Mouse (Mus musculus): ENCODE data around the gene Trpc6. TPM values are rescaled to one million over a fixed set of nuclear protein-coding genes. Genes with fewer than 3 reads are reported as not detected.

The Trpc6 gene
- total RNA-seq (2014; rRNA removed) (0.07 TPM in 1 of 2 replicates, not detected in the other), polyA plus RNA-seq (2012; rRNA removed) (not detected in 2 replicates)

GRCm38 (mm10) chr9:8544041-8544794, at the start of gene Trpc6:
Trpc6 (plus strand) TSS chr9:8544142.
- no peak for DNase-seq (ENCODE audit: extremely low read depth, low read depth, low spot score)
- Histone ChIP-seq H3K4me3 (ENCODE audit: insufficient read depth, low read depth, low read length) (peak within 1 kb of the TSS; percentile 31; the same call in 1 of the 2 replicates), H3K9ac (ENCODE audit: low read depth, low read length) (no peak within 1 kb of the TSS), H3K27ac (replicated peaks; ENCODE audit: insufficient read depth, low read depth, low read length) (no peak within 1 kb of the TSS), H3K79me2 (ENCODE audit: control insufficient read depth, insufficient read depth, low read length) (no peaks in the 10 kb centered on the region), H3K27me3 (ENCODE audit: control insufficient read depth, insufficient read depth, low read length) (peaks cover 8% of the 10 kb centered on the region; the same call in 1 of the 2 replicates), H3K4me1 (ENCODE audit: control insufficient read depth, insufficient read depth, low read length) (no peaks in the 10 kb centered on the region), H3K36me3 (ENCODE audit: control insufficient read depth, insufficient read depth, low read length) (no peaks in the 10 kb centered on the region)
- TF ChIP-seq CTCF (IDR thresholded peaks at IDR 0.05; ENCODE audit: low read depth, low read length), result no peak
- TF ChIP-seq POLR2A (IDR thresholded peaks at IDR 0.05; ENCODE audit: extremely low read depth, insufficient read depth, low read length), result no peak
- WGBS, result 1% methylated on average over 44 of the region's 44 CpGs

GRCm38 (mm10) chr9:8520911-8521310, 23.0 kb upstream of the Trpc6 start:
- TF ChIP-seq POLR2A (IDR thresholded peaks at IDR 0.05; ENCODE audit: extremely low read depth, insufficient read depth, low read length), result no peak
- TF ChIP-seq CTCF (IDR thresholded peaks at IDR 0.05; ENCODE audit: low read depth, low read length), result no peak
- Histone ChIP-seq H3K4me3 (ENCODE audit: insufficient read depth, low read depth, low read length) (no peak overlapping the region), H3K4me1 (ENCODE audit: control insufficient read depth, insufficient read depth, low read length) (no peaks in the 10 kb centered on the region), H3K9ac (ENCODE audit: low read depth, low read length) (no peak overlapping the region), H3K27me3 (ENCODE audit: control insufficient read depth, insufficient read depth, low read length) (no peaks in the 10 kb centered on the region), H3K36me3 (ENCODE audit: control insufficient read depth, insufficient read depth, low read length) (no peaks in the 10 kb centered on the region), H3K79me2 (ENCODE audit: control insufficient read depth, insufficient read depth, low read length) (no peaks in the 10 kb centered on the region), H3K27ac (replicated peaks; ENCODE audit: insufficient read depth, low read depth, low read length) (no peak overlapping the region)
- no peak for DNase-seq (ENCODE audit: extremely low read depth, low read depth, low spot score)

- TF ChIP-seq POLR2A (IDR thresholded peaks at IDR 0.05; ENCODE audit: extremely low read depth, insufficient read depth, low read length) (no peak), CTCF (IDR thresholded peaks at IDR 0.05; ENCODE audit: low read depth, low read length) (no peak)
- Histone ChIP-seq H3K27me3 (ENCODE audit: control insufficient read depth, insufficient read depth, low read length) (no peaks in the 10 kb centered on the region), H3K9ac (ENCODE audit: low read depth, low read length) (no peak overlapping the region), H3K27ac (replicated peaks; ENCODE audit: insufficient read depth, low read depth, low read length) (no peak overlapping the region), H3K36me3 (ENCODE audit: control insufficient read depth, insufficient read depth, low read length) (no peaks in the 10 kb centered on the region), H3K4me3 (ENCODE audit: insufficient read depth, low read depth, low read length) (no peak overlapping the region), H3K79me2 (ENCODE audit: control insufficient read depth, insufficient read depth, low read length) (no peaks in the 10 kb centered on the region), H3K4me1 (ENCODE audit: control insufficient read depth, insufficient read depth, low read length) (no peaks in the 10 kb centered on the region)
- WGBS, result 94% methylated on average over 1 of the region's 1 CpGs
- DNase-seq (ENCODE audit: extremely low read depth, low read depth, low spot score), result no peak
Observed at GRCm38 (mm10) chr9:8533670-8534069, 10.3 kb upstream of the Trpc6 start.

GRCm38 (mm10) chr9:8545236-8545635, 1.3 kb downstream of the Trpc6 start:
- no peaks in the 10 kb centered on the region for H3K4me1 ChIP-seq (ENCODE audit: control insufficient read depth, insufficient read depth, low read length)
- H3K36me3 ChIP-seq (ENCODE audit: control insufficient read depth, insufficient read depth, low read length), result no peaks in the 10 kb centered on the region
- no peak overlapping the region for H3K27ac ChIP-seq (replicated peaks; ENCODE audit: insufficient read depth, low read depth, low read length)
- no peak overlapping the region for H3K9ac ChIP-seq (ENCODE audit: low read depth, low read length)
- no peak overlapping the region for H3K4me3 ChIP-seq (ENCODE audit: insufficient read depth, low read depth, low read length)
- DNase-seq (ENCODE audit: extremely low read depth, low read depth, low spot score), result no peak
- no peak for TF ChIP-seq CTCF (IDR thresholded peaks at IDR 0.05; ENCODE audit: low read depth, low read length)
- TF ChIP-seq POLR2A (IDR thresholded peaks at IDR 0.05; ENCODE audit: extremely low read depth, insufficient read depth, low read length), result no peak
- H3K79me2 ChIP-seq (ENCODE audit: control insufficient read depth, insufficient read depth, low read length), result no peaks in the 10 kb centered on the region
- 63% methylated on average over 2 of the region's 2 CpGs for WGBS
- peaks cover 8% of the 10 kb centered on the region; the same call in 1 of the 2 replicates for H3K27me3 ChIP-seq (ENCODE audit: control insufficient read depth, insufficient read depth, low read length)

- Histone ChIP-seq H3K4me3 (ENCODE audit: insufficient read depth, low read depth, low read length) (no peak overlapping the region), H3K4me1 (ENCODE audit: control insufficient read depth, insufficient read depth, low read length) (no peaks in the 10 kb centered on the region), H3K9ac (ENCODE audit: low read depth, low read length) (no peak overlapping the region), H3K36me3 (ENCODE audit: control insufficient read depth, insufficient read depth, low read length) (no peaks in the 10 kb centered on the region), H3K27me3 (ENCODE audit: control insufficient read depth, insufficient read depth, low read length) (no peaks in the 10 kb centered on the region), H3K27ac (replicated peaks; ENCODE audit: insufficient read depth, low read depth, low read length) (no peak overlapping the region), H3K79me2 (ENCODE audit: control insufficient read depth, insufficient read depth, low read length) (no peaks in the 10 kb centered on the region)
- TF ChIP-seq POLR2A (IDR thresholded peaks at IDR 0.05; ENCODE audit: extremely low read depth, insufficient read depth, low read length) (no peak), CTCF (IDR thresholded peaks at IDR 0.05; ENCODE audit: low read depth, low read length) (no peak)
- DNase-seq (ENCODE audit: extremely low read depth, low read depth, low spot score), result no peak
- WGBS, result 65% methylated on average over 1 of the region's 1 CpGs
Observed at GRCm38 (mm10) chr9:8558574-8558973, 14.6 kb downstream of the Trpc6 start.

GRCm38 (mm10) chr9:8592618-8593017, 48.7 kb downstream of the Trpc6 start:
- Histone ChIP-seq H3K4me3 (ENCODE audit: insufficient read depth, low read depth, low read length) (no peak overlapping the region), H3K4me1 (ENCODE audit: control insufficient read depth, insufficient read depth, low read length) (no peaks in the 10 kb centered on the region), H3K36me3 (ENCODE audit: control insufficient read depth, insufficient read depth, low read length) (no peaks in the 10 kb centered on the region), H3K9ac (ENCODE audit: low read depth, low read length) (no peak overlapping the region), H3K27me3 (ENCODE audit: control insufficient read depth, insufficient read depth, low read length) (no peaks in the 10 kb centered on the region), H3K79me2 (ENCODE audit: control insufficient read depth, insufficient read depth, low read length) (no peaks in the 10 kb centered on the region), H3K27ac (replicated peaks; ENCODE audit: insufficient read depth, low read depth, low read length) (no peak overlapping the region)
- TF ChIP-seq CTCF (IDR thresholded peaks at IDR 0.05; ENCODE audit: low read depth, low read length), result peak; percentile 33; the same call in 1 of the 2 replicates
- no peak for TF ChIP-seq POLR2A (IDR thresholded peaks at IDR 0.05; ENCODE audit: extremely low read depth, insufficient read depth, low read length)
- no peak for DNase-seq (ENCODE audit: extremely low read depth, low read depth, low spot score)
- WGBS, result 48% methylated on average over 6 of the region's 6 CpGs
